Mouse (Mus musculus): ENCODE results near the gene Entpd7. TPM values are rescaled to one million over a fixed set of nuclear protein-coding genes. Genes with fewer than 3 reads are reported as not detected.

Gene Entpd7
- total RNA-seq, 2 experiments from 2014 or later, result 20.1 to 21.6 TPM

DNA sequence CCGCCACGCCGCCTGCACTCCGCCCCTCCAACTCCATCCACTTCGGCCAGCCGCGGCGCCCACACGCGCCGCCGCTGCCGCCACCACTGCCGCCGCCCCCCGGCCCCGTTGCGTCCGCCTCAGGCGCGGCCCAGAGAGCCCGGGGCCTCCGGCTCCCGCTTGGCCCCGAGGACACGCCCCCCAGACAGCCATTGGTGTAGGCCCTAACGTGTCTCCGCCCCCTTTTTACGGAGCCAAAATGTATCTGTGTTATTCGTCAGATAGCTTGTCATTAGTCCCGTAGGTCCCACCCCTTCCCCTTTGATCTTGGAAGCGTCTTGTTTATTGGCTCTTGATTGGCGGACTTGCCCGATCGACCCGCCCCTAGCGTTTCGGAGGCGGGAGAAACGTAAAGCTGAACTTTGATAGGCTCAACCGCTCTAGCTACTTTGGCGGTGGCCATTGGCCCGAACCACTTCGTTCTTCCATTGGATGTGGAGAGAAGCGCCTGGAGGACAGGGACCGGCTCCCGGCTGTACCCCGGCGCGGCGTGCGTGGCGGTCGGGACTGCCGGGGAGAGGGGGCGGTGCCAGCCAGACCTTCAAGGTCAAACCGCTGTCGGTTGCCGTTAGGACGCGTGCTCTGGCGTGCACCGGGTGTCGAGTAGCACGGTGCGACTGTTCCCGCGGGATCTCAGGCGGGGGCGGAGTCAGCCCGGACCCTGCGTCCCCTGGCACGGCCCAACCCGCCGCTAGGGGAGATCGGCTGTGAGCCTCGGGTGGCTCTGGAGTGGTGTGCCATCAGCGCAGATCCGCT lies 14.5 kb upstream of the Entpd7 start, which contains the start of gene Slc25a28:
Slc25a28 (minus strand) TSS at position 152 of the 795 bp plus-strand sequence.
- DNase-seq, result peak; percentile 99

DNA sequence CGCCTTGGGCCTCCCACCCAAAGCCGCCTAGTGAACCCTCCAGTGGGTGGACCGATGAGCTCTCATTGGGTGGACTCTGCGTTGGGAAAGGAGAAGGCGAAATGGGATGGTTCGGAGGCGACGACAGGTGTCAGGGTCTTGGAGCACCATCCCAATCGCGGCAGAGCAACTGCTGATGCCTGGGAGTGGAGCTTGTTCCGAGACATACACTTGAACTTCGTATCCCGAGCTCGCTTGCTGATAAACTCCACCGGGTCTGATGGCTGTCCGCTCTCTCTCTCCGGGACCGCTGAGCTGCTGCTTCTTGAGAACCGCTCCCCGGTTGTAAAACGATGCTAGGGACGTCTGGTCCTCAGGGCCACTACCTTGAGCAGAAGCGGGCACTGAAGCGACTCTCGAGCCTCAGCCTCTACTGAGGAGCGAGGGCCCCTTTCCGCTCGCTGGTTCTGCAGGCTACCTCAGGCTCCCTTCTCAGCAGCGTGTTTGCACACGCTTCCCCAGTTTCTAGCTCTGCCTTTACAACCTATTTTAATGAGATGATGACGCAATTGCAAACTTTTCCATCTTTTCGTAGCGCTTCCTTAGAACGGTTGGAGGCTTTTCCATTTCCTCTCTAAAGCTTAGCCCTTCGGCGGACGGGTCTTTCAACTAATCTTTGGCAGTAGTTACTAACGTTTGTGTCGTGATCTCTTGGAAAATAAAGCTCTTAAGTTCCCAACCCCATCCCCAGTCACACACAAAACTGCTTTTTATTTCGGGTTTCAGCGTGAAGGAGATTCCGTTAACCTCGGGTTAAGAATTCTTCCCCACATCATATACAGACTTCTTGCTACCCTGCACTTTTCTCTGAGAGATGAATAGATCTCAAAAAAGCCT lies 13.7 kb upstream of the Entpd7 start:
- no peak for DNase-seq

DNA sequence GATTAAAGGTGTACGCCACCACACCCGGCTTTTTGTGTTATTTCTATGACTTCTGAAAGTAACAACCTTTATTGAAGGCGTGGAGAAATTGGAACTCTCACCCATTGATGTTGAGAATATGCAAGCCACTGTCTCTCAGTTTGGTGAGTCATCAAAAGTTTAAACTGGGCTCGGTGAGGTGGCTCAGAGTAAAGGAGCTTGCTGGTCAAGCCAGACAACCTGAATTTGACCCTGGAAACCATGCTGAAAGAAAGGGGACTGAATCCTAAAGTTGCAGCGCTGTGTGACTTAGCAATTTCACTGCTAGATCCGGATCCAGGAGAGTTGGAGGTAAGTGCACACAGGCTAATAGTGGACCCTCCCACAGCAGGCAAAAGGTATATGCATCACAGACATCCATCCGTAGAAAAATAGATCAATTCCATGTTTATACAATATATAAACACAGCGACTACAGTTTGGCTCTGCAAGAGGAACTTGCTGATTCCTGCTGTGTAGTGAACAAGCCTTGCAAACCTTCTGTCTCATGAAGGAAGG lies 10.9 kb upstream of the Entpd7 start:
- no peak for DNase-seq

DNA sequence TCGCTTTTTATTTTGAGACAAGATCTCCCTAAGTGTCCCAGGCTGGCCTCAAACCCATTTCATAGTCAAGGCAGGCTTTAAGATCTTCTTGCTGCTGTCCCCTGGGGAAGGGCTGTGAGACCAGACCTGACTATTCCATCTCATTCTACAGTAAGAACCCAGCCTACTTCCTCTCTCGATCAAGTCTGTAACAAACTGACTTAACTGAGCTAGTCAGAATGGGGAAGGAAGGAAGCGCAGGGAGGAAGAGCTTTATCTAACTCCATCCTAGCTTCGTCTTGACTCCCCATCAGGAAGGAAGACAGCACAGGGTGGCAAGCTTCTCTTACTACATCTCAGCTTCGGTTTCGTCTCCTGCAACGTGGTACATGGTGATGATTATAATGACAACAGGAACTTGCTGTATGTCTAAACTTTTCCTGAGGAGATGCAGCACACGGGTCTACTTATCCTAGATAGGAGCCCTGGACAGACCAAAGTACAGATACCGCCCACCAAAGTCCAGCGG lies 9.9 kb upstream of the Entpd7 start:
- DNase-seq, result no peak

DNA sequence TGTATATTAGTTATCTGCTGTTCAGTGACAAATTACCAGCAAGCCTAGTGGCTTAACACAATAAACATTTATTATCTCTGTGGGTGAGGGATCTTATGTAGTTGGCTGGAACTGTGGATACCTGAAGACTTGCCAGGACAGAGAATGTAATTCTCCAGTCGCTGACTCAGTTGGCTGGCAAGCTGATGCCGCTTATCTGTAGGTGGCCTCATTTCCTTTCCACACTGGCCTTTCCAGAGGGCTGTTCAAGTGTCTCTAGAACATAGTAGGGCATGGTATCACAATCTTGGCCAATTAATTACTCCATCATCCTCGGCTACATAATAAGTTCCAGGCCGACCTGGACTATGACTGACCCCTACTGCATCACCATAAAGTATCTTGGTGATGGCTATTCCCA lies 7.9 kb upstream of the Entpd7 start:
- no peak for DNase-seq

DNA sequence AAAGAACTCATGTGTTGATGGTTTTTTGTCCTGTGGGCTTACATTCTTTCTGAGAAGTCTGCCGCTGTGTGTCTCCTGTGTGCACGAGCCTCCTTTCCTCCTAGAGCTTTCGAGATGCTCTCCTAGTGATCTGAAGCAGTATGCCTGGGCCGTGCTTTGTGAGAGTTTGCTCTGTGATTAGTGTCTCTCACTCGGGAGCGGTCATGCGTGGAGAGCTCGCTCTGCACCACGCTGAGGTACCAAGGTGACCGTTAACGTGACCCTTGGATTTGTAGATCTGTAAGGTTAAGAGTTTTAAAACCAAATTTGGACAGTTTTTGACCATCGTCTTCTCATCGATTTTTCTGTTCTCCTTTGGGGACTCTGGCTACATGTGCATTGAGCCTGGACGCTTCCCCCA lies 3.3 kb downstream of the Entpd7 start:
- no peak for DNase-seq

DNA sequence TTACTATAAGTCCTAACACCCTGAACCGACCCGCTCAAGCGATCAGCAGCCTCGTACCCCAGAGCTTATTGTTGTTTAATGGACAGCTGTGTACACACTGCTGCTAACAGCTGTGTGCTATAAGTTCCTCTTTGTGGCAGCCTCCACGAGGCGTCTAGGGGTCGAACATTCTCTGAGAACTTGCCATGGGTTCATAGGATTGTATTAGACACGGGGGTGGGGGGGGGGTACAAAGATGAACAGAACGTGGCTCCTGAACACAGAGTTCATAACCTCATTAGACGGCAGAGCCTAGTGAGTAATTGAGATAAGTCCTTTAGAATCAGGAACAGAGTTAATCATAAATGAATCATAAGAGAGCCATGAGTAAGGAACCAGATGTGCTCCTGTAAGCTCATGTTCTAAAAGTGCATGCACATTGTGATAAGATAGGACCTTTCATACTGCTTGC lies 6.1 kb downstream of the Entpd7 start:
- no peak for DNase-seq

DNA sequence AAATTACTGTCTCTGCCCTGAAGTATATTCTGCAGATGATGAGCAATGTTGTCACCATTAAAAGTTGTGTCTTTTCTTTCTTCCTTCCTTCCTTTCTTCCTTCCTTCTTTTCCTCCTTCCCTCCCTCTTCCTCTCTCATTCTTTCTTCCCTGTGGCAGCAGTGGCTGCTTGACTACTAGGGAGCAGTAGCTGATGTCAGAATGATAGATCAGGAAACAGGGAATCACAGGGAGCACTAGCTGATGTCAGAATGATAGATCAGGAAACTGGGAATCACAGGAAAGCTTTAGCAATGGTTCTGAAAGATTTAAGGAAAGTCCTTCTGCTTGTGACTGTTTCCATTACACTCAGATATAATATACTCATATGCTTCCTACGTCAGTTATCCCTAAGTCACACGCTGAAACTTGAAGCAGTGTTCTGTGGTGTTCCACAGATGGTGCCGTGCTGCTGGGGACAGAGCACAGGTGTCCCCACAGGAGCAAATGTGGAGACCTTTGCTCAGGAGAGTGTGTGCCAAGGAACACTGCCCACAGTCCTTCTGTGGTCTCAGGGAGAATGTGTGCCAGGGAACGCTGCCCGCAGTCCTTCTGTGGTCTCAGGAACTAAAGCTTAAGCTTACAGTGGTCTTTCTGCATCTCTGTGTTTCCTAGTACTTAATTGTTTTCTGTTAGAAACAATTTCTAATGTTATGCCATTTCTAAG lies 8.3 kb downstream of the Entpd7 start:
- DNase-seq, result no peak

DNA sequence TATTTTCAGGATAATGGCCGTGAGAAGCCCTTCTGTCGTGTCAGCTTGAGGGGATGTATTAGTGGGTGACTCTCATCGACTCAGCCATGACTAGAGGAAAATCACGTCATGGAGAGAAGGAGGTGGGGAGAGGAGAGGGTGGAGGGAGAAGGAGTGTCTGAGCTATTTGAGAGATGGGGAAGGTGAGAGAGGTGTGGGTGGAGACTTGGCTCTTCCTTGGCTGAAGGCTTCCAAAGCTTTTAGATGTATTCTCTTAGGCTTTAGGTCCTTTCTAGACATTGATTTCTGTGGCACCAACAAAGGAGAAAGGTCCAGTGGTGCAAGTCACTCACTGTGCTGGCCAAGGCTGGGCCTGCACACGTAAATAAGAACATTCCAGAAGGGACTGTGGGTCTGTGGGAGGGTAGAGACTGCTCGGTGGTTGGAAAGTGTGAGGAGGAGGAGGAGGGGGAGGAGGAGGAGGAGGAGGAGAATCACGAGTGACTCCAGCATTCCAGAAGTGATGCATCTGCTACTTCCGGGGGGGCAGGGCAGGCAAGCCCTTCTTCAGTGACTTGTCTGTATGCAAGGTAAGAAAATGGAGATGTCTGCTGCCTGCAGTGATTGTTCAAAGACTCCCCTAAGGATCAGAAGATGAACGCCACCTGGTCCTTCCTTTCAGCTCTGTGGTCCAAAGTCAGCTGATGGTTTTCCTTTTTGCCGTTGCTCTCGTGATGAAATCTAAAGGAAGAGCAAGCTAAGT lies 9.7 kb downstream of the Entpd7 start:
- no peak for DNase-seq

DNA sequence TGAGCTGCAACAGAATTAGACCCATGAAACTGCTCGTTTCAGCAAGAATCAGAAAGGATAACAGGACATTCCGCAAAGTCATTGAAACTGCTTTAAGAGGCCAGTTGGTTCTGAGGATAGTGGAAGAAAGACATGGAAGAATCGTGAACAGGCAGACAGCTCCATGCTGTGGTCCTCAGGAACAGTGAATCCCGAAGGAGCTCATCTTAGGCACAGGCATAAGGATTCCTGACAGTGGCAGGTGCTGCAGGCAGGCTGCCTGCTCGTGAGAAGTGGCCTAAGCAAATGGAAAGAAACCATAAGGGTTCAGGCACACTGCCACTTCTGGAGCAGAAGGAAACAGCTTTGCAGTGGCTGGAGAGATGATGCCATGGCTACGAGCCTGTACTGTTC lies 10.3 kb downstream of the Entpd7 start:
- DNase-seq, result no peak

DNA sequence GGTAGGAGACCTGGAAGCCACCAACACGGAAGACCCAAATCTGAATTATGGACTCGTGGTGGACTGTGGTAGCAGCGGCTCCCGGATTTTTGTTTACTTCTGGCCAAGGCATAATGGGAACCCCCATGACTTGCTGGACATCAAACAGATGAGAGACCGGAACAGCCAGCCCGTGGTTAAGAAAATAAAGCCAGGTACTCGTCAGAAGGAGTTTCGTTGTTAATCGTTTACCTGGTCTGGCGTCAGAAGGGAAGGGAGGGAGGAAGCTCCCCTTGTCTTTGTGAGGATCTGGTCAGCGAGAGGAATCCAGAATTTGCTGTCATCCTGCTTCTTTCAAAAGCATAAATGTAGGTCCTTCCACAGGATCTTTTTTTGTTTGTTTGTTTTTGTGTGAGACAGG lies 14.7 kb downstream of the Entpd7 start:
- no peak for DNase-seq

DNA sequence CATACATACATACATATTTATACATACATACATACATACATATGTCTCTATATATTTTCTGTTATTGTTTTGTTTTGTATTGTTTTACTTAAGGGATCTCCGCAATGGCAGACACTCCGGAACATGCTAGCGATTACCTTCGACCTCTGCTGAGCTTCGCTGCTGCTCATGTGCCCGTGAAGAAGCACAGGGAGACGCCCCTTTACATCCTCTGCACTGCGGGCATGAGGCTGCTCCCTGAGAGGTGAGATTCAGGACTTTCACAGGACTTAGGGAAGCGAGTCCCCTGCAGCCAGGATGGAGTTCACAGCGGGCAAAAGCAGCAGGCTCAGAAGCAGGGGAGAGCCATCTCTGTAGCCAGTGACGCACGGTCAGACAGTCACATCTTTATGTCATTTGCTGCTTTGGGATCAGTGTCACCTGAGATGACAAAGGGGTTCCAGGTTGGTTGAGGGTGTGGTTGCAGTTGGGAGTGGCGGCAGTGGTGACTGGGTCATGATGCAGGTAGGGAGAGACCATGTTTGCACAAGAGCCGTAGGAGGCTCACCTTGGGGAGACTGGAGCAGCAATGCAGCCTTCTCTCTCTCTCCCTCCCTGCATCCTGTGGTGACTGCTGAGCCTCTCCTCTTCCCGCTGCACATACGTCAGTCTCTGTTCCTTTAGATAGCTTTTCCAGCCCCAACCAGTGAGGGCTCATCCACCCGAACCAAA lies 15.5 kb downstream of the Entpd7 start:
- DNase-seq, result no peak

DNA sequence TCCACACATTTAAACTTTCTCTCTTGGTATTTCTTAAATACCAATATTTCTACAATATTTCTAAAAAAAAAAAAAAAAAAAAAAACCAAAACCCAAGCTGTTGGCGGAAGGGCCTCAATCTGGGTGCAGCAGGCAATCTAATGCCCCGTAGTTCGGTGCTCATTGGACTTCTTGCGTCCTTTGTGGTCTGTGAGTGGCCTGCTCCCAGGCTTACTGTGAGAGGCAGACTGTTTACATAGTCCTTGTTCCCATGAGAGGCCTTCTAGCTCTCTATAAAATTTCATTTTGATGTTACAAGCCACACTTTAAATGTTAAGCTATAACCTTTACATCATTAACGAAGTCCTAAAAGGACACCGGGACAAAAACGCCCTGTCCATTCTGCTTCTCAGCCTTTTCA lies 18.7 kb downstream of the Entpd7 start:
- DNase-seq, result no peak

DNA sequence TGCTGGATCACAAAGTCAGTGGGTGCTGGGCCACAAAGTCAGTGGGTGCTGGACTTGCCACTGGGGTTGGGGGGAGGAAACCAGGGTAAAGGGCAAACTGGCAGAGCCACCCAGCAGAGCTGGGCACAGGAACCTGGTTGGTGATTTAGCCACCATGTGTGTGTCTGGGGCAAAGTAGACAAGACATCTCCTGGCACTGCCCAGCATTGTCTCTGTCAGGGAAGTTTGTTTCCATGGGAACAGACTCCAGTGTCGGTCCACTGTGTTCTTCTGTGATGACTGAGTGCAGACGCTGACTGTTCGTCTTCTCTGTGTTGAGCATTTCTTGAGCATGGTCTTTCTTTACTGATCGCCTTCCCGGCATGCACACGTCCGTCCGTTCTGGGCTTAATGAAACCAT lies 19.8 kb downstream of the Entpd7 start:
- DNase-seq, result no peak

DNA sequence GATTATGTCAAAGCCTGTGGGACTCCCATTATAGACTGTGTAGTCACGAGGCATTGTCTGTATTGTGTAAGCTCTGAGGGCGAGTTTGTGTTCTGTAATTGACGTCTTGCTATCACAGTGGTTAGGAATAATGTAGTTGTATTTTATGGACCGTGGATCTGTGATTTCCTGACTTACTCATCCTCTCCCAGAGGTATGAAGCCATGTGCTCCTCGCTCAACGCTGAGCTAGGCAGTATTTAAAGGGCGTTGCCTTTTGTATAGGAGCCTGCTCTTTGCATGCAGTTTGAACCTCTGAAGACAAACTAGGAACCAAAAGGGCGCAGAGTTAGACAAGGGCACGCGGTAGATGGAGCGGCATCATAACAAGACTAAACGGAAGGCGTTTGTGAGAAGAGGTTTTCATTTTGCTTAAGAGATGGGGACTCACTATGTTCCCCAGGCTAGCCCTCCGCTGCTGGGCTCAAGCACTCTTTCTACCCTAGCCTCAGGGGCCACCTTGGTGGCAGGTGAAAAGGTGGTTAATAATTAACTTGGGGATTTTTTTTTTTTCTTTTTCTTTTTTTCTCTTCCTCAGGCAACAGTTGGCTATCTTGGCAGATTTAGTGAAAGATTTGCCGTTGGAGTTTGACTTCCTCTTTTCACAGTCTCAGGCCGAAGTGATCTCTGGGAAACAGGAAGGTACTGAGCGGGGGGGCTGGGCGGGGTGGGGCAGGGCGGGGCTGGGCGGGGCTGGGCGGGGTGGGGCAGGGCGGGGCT lies 21.9 kb downstream of the Entpd7 start:
- no peak for DNase-seq

DNA sequence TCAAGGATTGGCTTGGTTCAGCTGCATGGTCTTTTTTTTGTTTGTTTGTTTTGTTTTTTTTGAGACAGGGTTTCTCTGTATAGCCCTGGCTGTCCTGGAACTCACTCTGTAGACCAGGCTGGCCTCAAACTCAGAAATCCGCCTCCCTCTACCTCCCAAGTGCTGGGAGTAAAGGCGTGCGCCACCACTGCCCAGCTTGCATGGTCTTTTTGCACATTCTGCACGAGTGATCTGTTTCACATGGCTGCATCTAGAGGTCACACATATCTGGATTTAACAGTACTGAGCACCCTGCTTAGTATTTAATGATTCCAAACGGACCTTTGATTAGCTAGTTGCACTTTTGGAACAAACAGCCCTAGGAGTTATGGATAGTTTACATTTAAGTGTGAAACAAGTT lies 22.5 kb downstream of the Entpd7 start:
- no peak for DNase-seq

DNA sequence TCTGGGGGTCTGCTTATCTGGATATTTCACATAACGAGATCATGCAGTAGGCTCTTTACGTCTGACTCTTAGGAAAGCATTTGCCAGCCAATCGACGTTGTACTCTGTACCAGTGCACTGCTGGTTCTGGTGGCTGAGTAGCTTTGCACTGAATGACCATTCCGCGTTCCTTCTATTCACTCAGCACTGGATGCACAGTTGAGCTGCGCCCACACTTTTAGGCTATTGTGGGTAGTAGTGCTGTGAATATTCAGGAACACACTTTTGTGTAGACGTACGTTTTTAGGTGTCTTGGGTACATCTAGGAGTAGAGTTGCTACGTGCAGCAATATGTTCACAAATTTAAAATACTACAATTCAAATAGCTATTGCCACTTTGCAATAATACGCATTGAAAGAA lies 30.6 kb downstream of the Entpd7 start:
- DNase-seq, result no peak

DNA sequence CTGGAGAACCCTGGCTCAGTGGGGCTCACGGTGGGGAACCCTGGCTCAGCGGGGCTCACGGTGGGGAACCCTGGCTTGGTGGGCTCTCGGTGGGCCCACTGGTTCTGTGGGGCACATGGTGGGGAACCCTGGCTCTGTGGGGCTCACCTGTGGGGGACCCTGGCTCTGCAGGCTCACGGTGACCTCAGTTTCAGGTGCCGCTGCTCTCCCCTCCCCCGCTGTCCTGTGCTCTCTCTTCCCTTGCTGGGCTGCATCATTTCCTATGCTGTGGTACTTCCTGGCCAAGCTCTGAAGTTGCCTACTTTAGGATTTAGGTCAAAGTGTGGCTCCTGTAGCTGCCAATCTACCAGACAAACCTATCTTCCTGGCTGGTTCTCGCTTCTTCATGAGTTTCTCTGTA lies 33.4 kb downstream of the Entpd7 start:
- no peak for DNase-seq

DNA sequence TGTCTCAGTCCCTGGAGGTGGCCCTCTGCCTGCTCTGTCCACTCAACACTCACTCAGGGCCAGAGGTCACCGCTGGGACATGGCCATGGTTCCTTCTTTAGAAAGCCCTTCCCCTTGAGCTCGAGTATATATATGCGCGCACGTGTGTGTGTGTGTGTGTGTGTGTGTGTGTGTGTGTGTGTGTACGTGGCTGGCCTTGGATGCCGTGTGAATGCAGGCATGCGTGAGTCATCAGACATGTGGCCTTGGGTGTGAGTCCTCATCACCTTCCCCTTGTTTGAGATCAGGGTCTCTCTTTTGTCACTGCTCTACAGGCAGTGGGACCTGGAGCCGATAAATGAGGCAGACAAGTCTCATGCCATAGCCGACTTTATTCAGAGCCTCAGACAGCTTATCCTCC lies 34.0 kb downstream of the Entpd7 start:
- no peak for DNase-seq

DNA sequence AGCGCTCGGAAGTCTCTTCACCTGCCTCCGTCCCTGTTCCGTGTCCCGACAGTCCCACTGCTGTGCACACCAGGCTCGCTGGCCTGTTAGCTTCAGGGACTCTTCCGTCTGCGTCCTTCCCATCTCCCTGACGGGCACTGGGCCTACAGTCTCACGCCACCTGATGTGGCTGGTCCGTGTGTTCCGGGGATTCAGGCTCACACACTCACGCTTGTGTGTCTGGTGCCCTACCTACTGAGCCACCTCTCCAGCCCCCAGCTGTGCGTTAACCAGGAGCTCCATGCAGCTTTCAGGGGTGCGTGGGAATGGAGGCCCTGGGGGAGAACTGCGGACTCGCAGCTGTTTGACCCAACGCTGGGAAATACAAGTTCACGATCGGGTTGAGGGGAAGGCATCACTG lies 34.7 kb downstream of the Entpd7 start:
- no peak for DNase-seq

Data from layer of hippocampus, postnatal 36 days (tissue).